Mouse (Mus musculus) heart, embryonic 13.5 days (tissue): ENCODE measurements around the gene Uvssa. TPM values are rescaled to one million over a fixed set of nuclear protein-coding genes. Genes with fewer than 3 reads are reported as not detected.
A peak's percentile ranks its signal among the peaks of the same experiment; 100 is the strongest.
"Not testable (repeated sequence)": the region's sequence is repeated elsewhere in the genome, so short reads cannot be mapped to it uniquely, and the experiment has no call there.

ENCODE experiments used
- ATAC-seq: fragments of 200-750 bp; cut with Nextera tagmentation; 2 replicates; pipeline ENCODE4 v1.8.0; 2017; ENCODE audit warnings: moderate TSS enrichment; ENCODE audit not compliant: insufficient number of reproducible peaks, low FRiP score, low TSS enrichment; ENCODE audit errors: extremely low read depth
- H3K27ac ChIP-seq: fragments of 300-500 bp; sonication (generic); replicated peaks from 2 replicates; pipeline ENCODE4 v1.5.1; 2015; ENCODE audit warnings: moderate library complexity, mild to moderate bottlenecking, inconsistent platforms
- H3K27me3 ChIP-seq: fragments of 300-500 bp; sonication (generic); replicated peaks from 2 replicates; pipeline ENCODE4 v1.6.1; 2015; ENCODE audit warnings: mild to moderate bottlenecking, inconsistent platforms
- H3K36me3 ChIP-seq: fragments of 300-500 bp; sonication (generic); 2 replicates; pipeline ENCODE4 v1.6.1; 2015; ENCODE audit warnings: mild to moderate bottlenecking, inconsistent platforms
- H3K4me1 ChIP-seq: fragments of 300-500 bp; sonication (generic); 2 replicates; pipeline ENCODE4 v1.6.1; 2015; ENCODE audit warnings: inconsistent platforms
- H3K4me2 ChIP-seq: fragments of 300-500 bp; sonication (generic); 2 replicates; pipeline ENCODE4 v1.6.1; 2015; ENCODE audit warnings: inconsistent platforms, mild to moderate bottlenecking, moderate library complexity
- H3K4me3 ChIP-seq: fragments of 300-500 bp; sonication (generic); 2 replicates; pipeline ENCODE4 v1.5.1; 2015; ENCODE audit warnings: moderate library complexity, mild to moderate bottlenecking, inconsistent platforms
- H3K9ac ChIP-seq: fragments of 300-500 bp; sonication (generic); 2 replicates; pipeline ENCODE4 v1.6.1; 2015; ENCODE audit warnings: inconsistent platforms, mild to moderate bottlenecking, moderate library complexity
- H3K9me3 ChIP-seq: fragments of 300-500 bp; sonication (generic); 2 replicates; pipeline ENCODE4 v1.6.1; 2016; ENCODE audit warnings: inconsistent platforms
- WGBS: fragments of 180-500 bp; shearing (Covaris S2); methylation state at CpG from one replicate; pipeline ENCODE4 v1.1.7; 2015; ENCODE audit warnings: mixed read lengths; 5-methylcytosine and 5-hydroxymethylcytosine counted together
- polyA plus RNA-seq: library from polyadenylated mRNA; unstranded; fragments of >200 nt; fragmentation: Nextera tagmentation; extraction: Ambion mirVana; gene quantifications from 2 replicates; pipeline ENCODE4 v1.2.1, GENCODE M21; 2015

The Uvssa gene
- 3.9 and 4.0 TPM in 2 replicates for polyA plus RNA-seq

GRCm38 (mm10) chr5:33378302-33378854 lies at the start of gene Uvssa:
Gene Uvssa, plus strand, starts transcription at chr5:33378549.
- Histone ChIP-seq H3K36me3 (peaks cover 37% of the 10 kb centered on the region), H3K4me2 (peak within 1 kb of the TSS; percentile 96), H3K4me1 (peaks cover 17% of the 10 kb centered on the region), H3K27ac (peak within 1 kb of the TSS; percentile 97), H3K27me3 (no peaks in the 10 kb centered on the region), H3K9ac (peak within 1 kb of the TSS; percentile 88), H3K4me3 (peak within 1 kb of the TSS; percentile 69), H3K9me3 (no peaks in the 10 kb centered on the region)
- under 1% methylated on average over 46 of the region's 46 CpGs for WGBS
- peak; percentile 95 for ATAC-seq

GRCm38 (mm10) chr5:33334381-33335272 lies 43.7 kb upstream of the Uvssa start:
- H3K9ac ChIP-seq, result peak overlapping the region; percentile 87
- no peak for ATAC-seq
- peaks cover 31% of the 10 kb centered on the region for H3K4me1 ChIP-seq
- WGBS, result 20% methylated on average over 18 of the region's 18 CpGs
- peaks cover 14% of the 10 kb centered on the region for H3K36me3 ChIP-seq
- H3K27ac ChIP-seq, result peak overlapping the region; percentile 80
- H3K4me3 ChIP-seq, result peak overlapping the region; percentile 96
- 0 out of 2 replicates have a peak, but pooled peaks cover 6% of the 10 kb centered on the region for H3K9me3 ChIP-seq
- H3K4me2 ChIP-seq, result peak overlapping the region; percentile 72
- no peaks in the 10 kb centered on the region for H3K27me3 ChIP-seq

GRCm38 (mm10) chr5:33335273-33335976 lies 42.9 kb upstream of the Uvssa start, which contains the start of gene Maea:
Gene Maea, plus strand, starts transcription at chr5:33335509.
- H3K9me3 ChIP-seq, result 0 out of 2 replicates have a peak, but pooled peaks cover 6% of the 10 kb centered on the region
- WGBS, result under 1% methylated on average over 71 of the region's 71 CpGs

GRCm38 (mm10) chr5:33335977-33336360 lies 42.4 kb upstream of the Uvssa start:
- Histone ChIP-seq H3K4me1 (peaks cover 43% of the 10 kb centered on the region), H3K9ac (peak overlapping the region; percentile 96), H3K4me3 (peak overlapping the region; percentile 96), H3K9me3 (0 out of 2 replicates have a peak, but pooled peaks cover 6% of the 10 kb centered on the region), H3K4me2 (peak overlapping the region; percentile 89), H3K36me3 (peaks cover 14% of the 10 kb centered on the region), H3K27me3 (no peaks in the 10 kb centered on the region), H3K27ac (peak overlapping the region; percentile 90)
- peak; percentile 34 for ATAC-seq
- WGBS, result under 1% methylated on average over 31 of the region's 31 CpGs

More at GRCm38 (mm10) chr5:33335273-33335976, 42.9 kb upstream of the Uvssa start, which contains the start of gene Maea:
- H3K36me3 ChIP-seq, result peaks cover 14% of the 10 kb centered on the region
- peak within 1 kb of the TSS; percentile 89 for H3K4me2 ChIP-seq
- H3K4me1 ChIP-seq, result peaks cover 37% of the 10 kb centered on the region
- peak within 1 kb of the TSS; percentile 96 for H3K4me3 ChIP-seq
- H3K27me3 ChIP-seq, result no peaks in the 10 kb centered on the region
- peak within 1 kb of the TSS; percentile 90 for H3K27ac ChIP-seq
- peak; percentile 99 for ATAC-seq
- H3K9ac ChIP-seq, result peak within 1 kb of the TSS; percentile 96

- H3K36me3 ChIP-seq, result peaks cover 14% of the 10 kb centered on the region
- peak overlapping the region; percentile 66 for H3K27ac ChIP-seq
- peak overlapping the region; percentile 89 for H3K4me2 ChIP-seq
- ATAC-seq, result no peak
- no peaks in the 10 kb centered on the region for H3K27me3 ChIP-seq
- peak overlapping the region; percentile 96 for H3K4me3 ChIP-seq
- H3K9me3 ChIP-seq, result 0 out of 2 replicates have a peak, but pooled peaks cover 6% of the 10 kb centered on the region
- WGBS, result 40% methylated on average over 8 of the region's 8 CpGs
- H3K9ac ChIP-seq, result peak overlapping the region; percentile 96
- H3K4me1 ChIP-seq, result peaks cover 55% of the 10 kb centered on the region
These were observed 41.1 kb upstream of the Uvssa start for GRCm38 (mm10) chr5:33337206-33337605.

GRCm38 (mm10) chr5:33341165-33341564 lies 37.2 kb upstream of the Uvssa start:
- H3K27ac ChIP-seq, result no peak overlapping the region
- H3K27me3 ChIP-seq, result no peaks in the 10 kb centered on the region
- H3K36me3 ChIP-seq, result peaks cover 24% of the 10 kb centered on the region
- peaks cover 86% of the 10 kb centered on the region for H3K4me1 ChIP-seq
- 80% methylated on average over 6 of the region's 6 CpGs for WGBS
- H3K4me3 ChIP-seq, result no peak overlapping the region
- no peaks in the 10 kb centered on the region for H3K9me3 ChIP-seq
- no peak overlapping the region for H3K9ac ChIP-seq
- no peak overlapping the region for H3K4me2 ChIP-seq
- ATAC-seq, result no peak

GRCm38 (mm10) chr5:33342248-33342647 lies 36.1 kb upstream of the Uvssa start:
- Histone ChIP-seq H3K36me3 (peaks cover 24% of the 10 kb centered on the region), H3K4me1 (peaks cover 82% of the 10 kb centered on the region)
- not testable (repeated sequence) for H3K27ac ChIP-seq, H3K9ac ChIP-seq, H3K27me3 ChIP-seq, H3K9me3 ChIP-seq, H3K4me2 ChIP-seq, H3K4me3 ChIP-seq, ATAC-seq
- 64% methylated on average over 3 of the region's 3 CpGs for WGBS

GRCm38 (mm10) chr5:33342821-33343220 lies 35.5 kb upstream of the Uvssa start:
- H3K36me3 ChIP-seq, result peaks cover 24% of the 10 kb centered on the region
- no peak overlapping the region for H3K4me2 ChIP-seq
- H3K9ac ChIP-seq, result no peak overlapping the region
- H3K4me1 ChIP-seq, result peaks cover 82% of the 10 kb centered on the region
- H3K9me3 ChIP-seq, result no peaks in the 10 kb centered on the region
- 0 out of 2 replicates have a peak overlapping the region, but pooled peaks have one; percentile 8 for H3K27ac ChIP-seq
- no peaks in the 10 kb centered on the region for H3K27me3 ChIP-seq
- ATAC-seq, result no peak
- H3K4me3 ChIP-seq, result no peak overlapping the region

GRCm38 (mm10) chr5:33343571-33343970 lies 34.8 kb upstream of the Uvssa start:
- peaks cover 79% of the 10 kb centered on the region for H3K4me1 ChIP-seq
- no peak overlapping the region for H3K4me3 ChIP-seq
- no peak overlapping the region for H3K9ac ChIP-seq
- no peak overlapping the region for H3K27ac ChIP-seq
- no peaks in the 10 kb centered on the region for H3K9me3 ChIP-seq
- no peak for ATAC-seq
- peaks cover 18% of the 10 kb centered on the region for H3K36me3 ChIP-seq
- no peak overlapping the region for H3K4me2 ChIP-seq
- H3K27me3 ChIP-seq, result no peaks in the 10 kb centered on the region

- no peak overlapping the region for H3K4me3 ChIP-seq
- 56% methylated on average over 3 of the region's 3 CpGs for WGBS
- no peak overlapping the region for H3K4me2 ChIP-seq
- no peak overlapping the region for H3K9ac ChIP-seq
- ATAC-seq, result no peak
- H3K27me3 ChIP-seq, result no peaks in the 10 kb centered on the region
- peaks cover 14% of the 10 kb centered on the region for H3K36me3 ChIP-seq
- H3K27ac ChIP-seq, result no peak overlapping the region
- H3K4me1 ChIP-seq, result peaks cover 80% of the 10 kb centered on the region
- no peaks in the 10 kb centered on the region for H3K9me3 ChIP-seq
These were observed 34.3 kb upstream of the Uvssa start for GRCm38 (mm10) chr5:33344070-33344469.

- ATAC-seq, result no peak
- H3K4me1 ChIP-seq, result peaks cover 87% of the 10 kb centered on the region
These were observed 30.7 kb upstream of the Uvssa start for GRCm38 (mm10) chr5:33347620-33348019.

More at GRCm38 (mm10) chr5:33347620-33348019, 30.7 kb upstream of the Uvssa start:
- no peak overlapping the region for H3K4me3 ChIP-seq
- no peaks in the 10 kb centered on the region for H3K9me3 ChIP-seq
- whole genome bisulfite sequencing, result 52% methylated on average over 3 of the region's 3 CpGs
- no peak overlapping the region for H3K4me2 ChIP-seq
- H3K27me3 ChIP-seq, result no peaks in the 10 kb centered on the region
- H3K27ac ChIP-seq, result no peak overlapping the region
- H3K9ac ChIP-seq, result no peak overlapping the region
- H3K36me3 ChIP-seq, result peaks cover 10% of the 10 kb centered on the region
